Mouse (Mus musculus) retina, postnatal 7 days (tissue): ENCODE results near the gene Lpp.

Experiments used
- DNase-seq: peaks from one replicate; pipeline ENCODE4 v3.0.0-alpha.2; 2012; ENCODE audit warnings: low read depth, low spot score

Gene Lpp

DNA sequence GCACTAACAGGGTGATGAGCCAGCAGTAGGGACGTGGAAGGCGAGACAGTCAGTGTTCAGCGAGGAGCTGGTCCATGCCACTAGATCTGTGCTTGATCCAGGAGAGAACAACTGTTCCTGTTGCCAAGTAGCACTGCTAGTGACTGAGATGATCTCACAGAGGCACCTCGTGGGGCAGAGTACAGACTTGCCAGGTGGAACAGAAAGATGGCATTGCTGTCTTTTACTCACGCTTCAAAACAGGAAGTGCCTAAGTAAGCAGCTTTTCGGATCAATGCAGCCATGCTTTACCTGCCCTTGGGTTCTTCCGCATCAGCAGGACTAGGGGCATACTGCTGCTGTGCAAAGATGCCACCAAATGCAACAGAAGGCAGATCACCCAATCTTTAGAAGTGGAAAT is 467.1 kb downstream of the Lpp start:
- no peak for DNase-seq

DNA sequence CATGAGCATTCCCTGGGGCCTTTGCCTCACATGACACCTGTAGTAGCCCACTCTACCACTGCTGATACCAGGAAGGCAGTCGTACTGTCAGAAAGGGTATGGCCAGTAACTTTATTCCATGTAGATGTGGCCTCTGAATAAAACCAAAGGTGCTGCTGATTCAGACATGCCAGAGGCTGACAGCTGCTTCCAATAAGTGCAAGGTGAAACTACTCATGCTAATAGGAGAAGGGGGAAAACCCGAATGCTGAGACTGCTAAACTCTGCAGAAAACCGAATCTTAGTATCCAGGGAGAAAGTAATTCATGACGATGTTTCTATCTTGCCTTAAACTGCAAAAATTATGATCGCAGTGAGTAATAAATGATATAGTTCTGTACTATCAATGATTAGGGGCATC is 468.1 kb downstream of the Lpp start:
- DNase-seq, result no peak

DNA sequence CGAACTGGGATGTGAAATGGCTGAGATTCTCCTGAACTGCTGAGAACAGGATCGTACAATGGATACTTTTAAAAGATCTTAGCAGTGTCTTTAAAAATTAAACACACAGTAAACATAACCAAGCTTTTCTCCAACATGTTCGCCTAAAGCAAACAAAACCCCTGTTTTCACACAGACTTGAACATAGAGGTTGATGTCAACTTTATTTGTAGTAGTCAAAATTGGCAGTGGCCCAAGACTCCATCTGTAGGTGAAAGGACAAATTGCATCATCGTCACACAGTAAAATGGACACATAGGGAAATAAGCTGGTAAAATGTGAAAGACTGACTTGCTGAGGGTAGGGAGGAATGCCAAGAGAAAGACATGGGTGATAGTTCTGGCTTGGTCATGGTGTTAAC is 480.9 kb downstream of the Lpp start:
- no peak for DNase-seq

DNA sequence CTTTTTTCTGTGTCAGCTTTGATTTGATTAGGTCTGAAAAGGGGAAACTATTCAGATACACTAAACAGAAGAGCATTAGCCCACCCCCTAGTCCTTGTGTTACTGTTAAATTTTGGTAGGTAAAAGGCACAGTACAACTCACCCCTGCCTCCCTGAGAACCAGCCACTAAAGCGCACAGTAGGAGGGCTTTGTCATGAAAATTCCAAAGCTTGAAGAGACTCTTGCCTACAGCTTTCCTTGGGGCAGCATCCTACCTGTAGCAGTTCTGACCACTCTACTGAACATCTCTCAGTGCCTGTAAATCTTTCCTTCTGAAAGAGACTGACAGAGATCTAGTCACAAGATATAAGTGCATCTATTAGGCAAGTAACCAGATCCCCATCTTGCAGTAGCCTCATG is 482.4 kb downstream of the Lpp start:
- no peak for DNase-seq

DNA sequence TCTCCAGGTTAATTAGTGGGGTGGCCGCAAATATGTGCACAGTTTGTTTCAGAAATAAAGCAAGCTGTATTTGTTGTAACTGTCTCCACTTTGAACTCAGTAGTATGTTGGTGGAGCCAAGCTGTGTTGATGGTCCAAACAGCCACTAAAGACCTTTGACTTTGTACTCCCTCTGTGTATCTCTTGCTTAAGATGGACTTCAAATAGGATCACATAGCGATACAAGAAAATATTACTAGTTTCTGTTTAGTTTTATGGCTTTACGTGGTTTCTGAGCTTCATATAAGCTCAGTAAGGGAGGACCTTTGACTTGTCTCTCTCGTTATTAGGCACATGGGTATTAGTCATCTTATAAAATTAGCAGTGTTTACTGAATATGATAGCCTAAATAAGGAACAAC is 485.7 kb downstream of the Lpp start:
- DNase-seq, result no peak

DNA sequence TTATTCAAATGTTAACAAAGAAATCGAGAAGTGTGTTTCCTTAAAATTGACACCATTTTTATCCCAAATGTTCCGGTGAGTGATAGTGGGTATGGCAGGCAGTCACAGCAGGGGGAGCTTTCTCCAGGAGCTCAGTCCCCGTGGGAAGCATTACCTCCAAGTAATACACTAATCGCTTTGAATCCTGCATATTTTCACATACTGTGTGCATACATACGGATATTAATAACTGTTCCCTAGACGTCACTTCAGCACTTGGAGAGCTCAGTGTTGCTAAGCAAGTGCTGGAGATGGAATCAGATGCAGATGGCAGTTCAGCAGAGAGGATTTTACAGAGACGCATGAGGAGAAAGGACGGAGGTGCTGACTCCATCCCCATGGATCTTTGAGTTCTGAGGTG is 487.4 kb downstream of the Lpp start:
- no peak for DNase-seq

DNA sequence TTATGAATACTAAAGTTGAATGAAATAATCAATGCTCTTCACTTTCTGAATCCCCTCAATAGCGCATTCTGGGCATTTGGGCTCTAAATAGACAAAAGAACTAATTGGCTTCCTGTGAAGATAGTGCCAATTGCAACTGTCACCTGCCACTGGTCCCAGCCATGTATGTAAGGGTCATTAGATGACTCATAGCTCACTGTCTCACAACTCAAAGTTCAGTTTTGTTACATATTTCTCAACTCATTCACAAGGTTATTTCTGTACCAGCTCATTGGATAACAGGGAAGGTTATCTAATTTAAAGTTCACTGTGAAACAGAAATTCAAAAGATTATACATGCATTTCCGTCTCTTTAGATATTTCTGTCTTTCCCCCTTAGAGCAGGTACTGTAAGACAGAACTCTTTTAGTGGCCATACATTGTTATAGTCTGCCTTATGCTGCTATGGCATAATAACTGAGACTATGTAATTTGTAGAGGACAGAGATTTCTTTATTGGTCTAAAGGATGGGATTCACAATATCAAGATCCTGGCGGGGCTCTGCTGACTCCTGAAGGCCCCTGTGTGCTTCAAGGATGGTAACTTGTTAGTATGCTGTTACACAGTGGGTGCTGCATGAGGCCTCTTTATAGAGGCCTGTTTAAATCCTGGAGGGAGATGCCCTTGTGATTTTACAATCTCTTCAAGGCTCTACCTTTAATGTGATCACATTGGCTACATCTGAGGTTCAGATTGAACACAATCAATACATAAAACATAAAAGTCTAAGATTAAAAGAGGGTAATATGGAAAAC is 488.9 kb downstream of the Lpp start:
- DNase-seq, result no peak

DNA sequence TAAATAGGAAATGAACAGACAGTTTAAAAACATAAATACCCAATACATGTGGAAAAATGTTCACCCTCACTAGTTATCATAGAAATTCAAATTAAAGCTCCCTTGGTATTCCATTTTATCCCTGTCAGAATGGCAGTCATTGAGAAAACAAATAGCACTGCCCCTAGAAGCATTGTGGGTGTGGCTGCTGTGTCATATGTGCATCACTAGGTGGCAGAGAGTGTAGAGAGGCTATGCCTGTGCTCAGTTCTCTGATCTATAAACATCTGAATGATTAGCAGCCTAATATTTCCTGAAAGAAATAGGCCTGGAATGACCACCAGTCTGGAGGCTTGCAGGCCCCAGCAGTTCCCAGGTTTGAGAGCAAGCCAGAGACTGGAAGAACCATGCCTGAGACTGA is 490.7 kb downstream of the Lpp start:
- no peak for DNase-seq

DNA sequence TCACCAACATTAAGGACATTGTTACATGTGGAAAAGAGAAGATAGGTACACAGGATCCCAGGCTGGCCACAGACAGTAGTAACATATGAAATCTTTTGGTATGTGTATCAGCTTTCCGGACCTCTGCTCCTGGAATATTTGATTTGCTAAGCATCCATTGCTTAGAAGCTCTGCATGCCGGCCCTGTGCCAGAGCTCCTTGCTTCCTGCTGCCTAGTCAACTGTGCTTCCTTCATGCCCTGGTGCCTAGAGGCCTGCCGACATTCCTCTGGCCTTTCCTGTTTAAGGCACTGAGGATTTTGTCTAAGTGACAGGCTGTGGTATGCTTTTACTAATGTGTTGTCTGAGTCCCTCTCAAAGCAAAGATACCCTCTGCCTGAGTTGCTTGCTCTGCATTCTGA is 493.0 kb downstream of the Lpp start:
- no peak for DNase-seq

DNA sequence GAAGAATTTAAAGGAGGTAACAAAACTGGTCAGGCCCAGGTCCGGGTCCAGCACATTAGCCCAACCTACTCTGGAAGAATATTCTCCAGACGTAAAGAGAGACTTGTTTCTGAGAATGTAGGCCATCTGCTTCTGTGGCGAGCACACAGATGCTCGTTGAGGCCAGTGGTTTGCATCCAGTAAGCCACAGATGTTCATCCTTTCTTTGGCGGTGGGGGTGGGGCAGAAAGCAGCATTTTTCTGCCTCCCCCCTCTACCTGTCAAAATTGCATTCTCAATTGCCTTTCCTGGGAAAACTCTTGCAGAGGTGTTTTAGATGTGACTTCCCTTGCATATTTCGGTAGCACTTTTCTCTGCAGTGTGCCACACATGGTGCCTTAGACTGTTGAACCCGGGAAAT is 493.6 kb downstream of the Lpp start:
- no peak for DNase-seq

DNA sequence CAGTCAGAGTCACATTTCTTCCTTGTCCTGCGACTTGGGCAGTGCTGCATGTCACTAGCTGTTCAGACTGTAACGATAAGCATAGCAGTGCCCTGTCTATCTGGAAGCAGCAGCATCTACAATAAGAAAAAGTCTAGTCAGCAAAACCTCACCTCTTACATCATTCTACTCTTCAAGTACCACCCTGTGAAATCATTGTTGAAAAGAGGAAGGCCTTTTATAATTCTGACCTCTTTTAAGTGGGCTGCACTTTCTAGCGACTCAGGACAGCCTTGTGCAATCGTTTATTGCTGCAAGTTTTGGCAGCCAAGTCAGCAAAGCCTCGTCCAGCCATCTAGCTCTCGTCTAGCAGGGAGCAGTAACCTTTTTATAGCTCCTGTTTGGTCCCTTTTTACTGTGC is 498.1 kb downstream of the Lpp start:
- DNase-seq, result no peak

DNA sequence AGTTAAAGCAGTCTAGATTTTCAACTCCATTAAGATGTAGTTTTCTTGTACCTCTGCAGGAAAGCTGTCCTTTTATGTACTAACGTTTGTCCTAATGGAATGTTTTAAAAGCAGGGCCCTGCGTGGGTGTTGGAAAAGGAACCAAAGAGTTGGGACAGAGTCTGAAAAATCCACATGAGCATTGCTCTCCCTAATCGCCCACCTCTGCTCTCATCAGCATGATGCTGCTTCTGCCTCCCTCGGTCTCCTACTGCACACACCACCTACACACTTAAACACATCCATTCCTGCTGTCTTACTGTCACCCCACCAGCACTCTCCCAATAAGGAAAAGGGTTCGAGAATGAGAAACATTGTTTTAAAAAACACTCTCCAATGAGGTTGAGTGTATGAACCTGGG is 501.9 kb downstream of the Lpp start:
- no peak for DNase-seq

DNA sequence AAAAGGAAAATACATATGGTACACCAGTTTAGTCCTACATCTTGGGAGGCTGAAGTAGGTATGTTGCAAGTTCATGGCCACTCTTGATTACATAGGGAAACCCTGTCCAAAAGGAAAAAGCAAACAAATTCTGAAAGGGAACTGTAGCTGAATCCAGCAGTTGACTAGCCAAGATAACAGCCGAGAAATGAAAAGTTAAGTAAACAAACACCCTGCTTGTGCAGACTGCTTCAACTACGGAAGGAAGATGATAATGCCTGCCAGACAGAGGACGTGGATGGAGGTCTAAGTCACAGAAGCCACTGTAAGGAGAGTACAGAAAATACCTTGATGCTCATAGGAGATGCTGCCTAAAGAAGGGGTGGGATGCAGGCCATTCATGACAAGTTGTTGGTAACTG is 504.3 kb downstream of the Lpp start:
- no peak for DNase-seq

DNA sequence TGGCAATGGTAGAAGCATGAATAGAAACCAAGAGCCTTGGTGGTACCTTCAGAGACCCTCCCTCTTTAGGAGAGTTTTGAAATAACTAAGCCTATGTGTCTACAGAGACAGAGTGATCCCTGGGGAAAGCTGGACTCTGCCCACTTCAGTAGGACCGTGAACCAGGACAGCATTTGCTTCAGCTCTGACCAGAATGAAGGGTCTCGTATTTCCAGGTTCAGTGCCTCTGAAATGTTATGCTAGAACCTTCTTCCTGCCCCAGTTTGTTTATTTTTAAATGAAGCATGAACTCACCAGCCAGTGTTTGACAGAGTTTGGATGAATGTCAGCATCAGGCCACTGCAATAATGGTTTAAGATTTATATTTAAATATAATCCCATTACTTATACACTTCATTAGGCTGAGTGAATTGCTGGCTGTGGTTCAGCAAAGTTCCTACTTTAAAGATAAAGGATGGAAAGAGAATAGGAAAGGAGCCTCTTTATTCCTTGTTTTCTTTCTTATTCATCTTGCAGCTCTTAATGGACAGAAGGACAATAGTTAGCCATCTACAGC is 507.0 kb downstream of the Lpp start:
- no peak for DNase-seq

DNA sequence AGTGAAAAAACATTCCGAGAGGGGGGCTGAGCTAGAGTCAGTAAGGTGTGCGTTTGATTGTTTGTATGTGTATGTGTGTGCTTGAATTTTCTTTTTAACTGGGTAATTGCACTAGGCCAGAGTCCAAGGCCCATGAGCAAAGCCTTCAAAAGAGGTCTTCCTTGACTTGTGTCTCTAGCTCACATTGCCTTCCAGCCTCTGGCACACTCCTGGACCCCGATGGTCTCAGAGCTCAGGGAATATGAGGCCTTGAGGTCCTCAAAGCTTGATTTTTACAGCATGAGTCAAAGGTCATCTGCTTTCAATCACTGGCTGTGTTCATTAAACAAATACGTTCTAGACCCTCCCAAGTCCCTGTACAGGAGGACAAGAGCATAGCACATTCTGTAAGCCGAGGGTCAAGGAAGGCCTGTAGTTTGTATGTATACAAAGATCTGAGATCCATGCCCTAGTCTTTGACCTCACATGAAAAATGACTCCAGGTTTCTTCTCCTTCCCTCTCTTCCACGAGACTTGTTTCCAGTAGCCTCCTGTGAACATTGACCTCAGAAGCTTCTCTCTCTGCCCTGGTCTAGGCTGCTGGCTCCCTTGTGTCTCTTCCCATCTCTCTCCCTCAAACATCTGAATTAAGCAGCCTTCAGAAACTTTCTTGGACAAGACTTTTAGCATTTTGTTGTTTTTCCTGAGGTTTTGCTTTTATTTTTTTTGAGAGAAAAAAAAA is 508.0 kb downstream of the Lpp start:
- no peak for DNase-seq

DNA sequence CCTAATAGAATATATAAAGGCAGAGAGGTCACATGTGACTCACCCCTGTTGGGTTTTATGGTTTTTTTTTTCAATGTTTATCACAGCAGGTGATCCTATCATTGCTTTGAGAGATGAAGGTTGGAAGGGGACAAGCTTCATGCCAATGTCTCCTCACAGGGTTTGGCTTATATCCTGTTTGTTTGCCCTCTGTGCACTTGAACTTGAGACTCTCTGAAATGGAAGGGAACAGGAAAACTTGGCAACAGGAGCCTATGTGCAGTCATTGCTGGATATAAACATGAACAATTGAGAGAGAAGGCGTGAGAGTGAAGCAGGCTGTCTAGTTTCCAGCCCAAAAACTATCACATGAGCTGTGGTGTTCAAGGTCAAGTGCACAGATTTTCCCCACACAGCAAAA is 508.8 kb downstream of the Lpp start:
- DNase-seq, result no peak

DNA sequence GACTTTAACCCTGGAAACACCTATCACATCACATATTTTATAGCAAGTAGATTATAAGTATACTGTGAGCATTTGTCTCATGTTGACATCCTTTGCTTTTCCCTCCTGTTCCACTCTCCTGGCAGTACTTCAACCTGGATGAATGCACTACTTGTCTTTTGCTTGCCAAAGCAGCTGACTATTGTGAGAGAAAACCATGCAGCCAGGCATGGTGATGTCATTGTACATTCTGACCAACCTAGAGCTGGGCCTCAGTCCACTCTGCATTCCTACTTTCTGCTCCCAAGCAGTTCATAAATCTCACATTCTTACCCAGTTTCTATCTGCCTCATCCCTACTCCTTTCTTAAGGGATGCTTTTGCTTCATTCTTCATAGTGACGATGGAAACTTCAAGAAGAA is 515.6 kb downstream of the Lpp start:
- DNase-seq, result no peak

DNA sequence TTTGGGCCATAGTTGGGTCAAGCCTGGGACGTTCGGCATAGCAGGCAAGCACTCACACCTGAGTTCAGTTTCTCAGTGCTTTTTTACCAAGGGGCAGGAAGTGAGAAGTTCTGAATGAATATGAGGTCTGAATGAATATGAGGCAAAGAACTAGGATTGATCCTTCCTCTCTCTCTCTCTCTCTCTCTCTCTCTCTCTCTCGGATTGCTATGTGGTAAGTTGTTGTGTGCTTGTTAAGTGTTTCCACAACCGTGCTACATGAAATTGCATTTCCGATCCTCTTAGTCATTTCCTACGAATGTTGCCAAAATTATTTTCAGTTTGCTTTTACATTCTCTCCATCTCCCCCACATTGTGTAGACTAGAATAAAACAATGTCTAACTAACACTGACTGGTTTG is 517.0 kb downstream of the Lpp start:
- no peak for DNase-seq

DNA sequence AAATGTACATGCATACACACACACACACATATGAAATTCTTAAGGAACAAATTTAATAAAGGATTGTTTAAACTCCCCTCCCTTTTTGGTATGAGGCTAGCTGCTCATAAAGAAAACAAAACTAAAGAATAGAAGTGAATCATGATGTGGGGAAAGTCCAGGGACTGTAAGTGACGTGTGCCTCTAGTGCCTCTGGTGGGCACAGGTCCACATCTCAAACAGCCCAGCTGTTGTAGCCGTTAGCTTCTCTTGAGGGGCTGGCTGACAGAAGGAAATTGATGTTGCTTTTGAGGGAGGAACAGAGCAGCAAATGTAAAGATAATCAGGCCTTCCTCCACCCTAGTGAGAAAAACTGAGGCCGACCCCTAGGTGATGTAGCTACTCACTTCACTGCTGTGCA is 517.5 kb downstream of the Lpp start:
- DNase-seq, result no peak

DNA sequence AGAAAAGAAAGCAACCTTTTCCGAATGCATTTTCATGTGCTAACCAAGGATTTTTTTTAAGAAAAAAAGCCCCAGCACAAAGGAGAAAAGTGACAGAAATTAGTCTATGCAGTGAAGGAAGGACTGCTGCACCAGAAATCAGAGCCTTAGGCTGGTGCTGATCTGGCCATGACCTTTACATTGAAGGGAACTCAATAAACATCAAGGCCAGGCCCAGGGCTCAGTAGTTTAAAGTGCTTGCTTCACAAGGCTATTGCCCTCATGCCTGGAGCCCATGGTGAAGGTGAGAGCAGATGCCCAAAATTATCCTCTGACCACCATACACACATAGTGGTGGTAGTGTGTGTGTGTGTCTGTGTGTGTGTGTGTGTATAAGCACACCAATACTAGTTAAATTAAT is 519.1 kb downstream of the Lpp start:
- DNase-seq, result no peak

DNA sequence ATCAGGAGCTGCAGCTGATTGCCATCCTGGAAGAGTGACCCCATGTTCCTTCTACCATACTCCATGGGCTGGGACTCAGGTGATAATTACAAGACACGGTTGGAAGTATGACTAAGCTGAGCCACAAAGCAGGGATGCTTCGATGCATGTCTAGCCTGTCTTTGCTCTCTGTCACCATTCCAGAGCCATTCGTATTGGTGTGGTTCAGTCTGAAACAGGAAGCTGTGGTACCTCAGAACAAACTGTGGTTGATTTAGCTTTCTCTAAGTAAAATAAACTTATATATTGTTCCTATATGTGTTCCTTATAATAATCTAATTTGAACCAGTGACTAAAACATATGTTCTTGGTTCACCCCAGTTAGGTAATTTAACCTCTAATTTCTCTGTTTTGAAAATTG is 519.7 kb downstream of the Lpp start:
- DNase-seq, result no peak

DNA sequence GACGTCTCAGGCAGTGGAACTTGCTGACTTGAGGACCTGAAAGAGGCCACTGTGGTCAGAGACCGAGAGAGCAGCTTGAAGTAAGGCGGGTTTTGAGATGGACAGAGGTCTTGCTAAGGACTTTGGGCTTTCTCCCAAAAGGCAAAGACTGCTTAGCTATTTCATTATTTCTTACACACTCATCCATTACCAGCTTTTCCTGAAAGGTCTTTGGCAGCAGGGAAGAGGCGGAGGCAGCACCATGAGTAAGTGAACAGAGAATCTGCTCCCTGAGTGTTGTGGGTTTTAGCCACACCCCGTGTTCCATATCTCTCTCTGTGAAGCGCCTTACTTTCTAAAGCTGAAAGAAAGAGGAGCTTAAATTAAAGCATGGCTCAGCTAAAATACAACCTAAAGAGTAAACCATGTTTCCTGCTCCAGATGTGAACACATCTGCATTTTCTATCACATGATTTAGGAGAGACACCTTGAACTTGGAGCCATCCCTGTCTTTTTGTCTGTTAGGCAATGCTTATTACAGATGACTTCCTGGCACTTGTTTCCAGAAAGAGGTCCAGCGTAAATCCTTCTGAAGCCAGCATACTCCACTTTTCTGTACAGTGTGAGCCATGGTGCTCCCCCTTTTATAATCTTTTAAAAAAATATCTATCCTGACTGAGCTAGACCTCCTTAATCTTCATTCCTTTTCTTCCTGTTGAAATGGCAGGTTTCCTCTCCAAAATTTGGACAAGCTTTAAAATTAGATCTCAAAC is 520.5 kb downstream of the Lpp start:
- no peak for DNase-seq

DNA sequence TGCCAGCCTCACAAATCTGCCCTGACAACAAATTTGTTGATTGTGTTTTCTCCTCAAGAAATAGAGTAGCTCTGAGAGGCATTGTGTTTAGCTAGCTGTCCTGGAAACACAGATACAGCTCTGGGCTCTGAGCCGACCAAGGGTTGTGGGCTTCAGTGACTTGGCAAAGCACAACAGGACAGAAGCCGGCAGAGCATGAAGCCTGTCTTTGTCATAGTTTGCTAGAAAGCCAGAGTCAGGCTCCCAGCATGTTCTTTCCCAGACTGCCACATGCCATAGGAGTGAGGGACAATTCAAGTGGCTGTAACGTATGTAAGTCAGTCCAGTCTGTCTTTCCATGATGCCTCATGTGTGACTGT is 521.1 kb downstream of the Lpp start:
- peak; percentile 13 for DNase-seq
